Mouse (Mus musculus): ENCODE measurements at regions not wholly inside any gene's neighbourhood (a gene's known extent, or its start where the extent isn't known, plus 50 kb on each side); places are given as distances from the start of the nearest gene placed in this dataset.

DNA sequence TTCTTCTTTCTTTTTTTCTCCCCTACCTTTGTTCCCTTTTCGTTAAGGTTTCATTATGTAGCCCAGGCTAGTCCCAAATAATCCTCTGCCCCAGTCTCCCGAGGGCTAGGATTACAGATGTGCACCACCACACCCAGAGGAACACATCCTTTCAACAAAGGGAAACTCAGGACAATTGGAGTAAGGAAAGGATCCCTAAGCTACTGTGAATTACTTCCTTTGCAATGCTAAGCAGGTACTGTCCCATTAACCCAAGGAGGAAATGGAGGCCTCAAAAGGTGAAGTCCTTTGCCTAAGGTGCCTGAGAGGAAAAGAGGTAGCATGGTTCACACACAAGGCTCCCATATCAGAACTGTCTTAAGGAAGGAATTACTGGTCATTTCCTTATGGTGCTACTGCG is 157.2 kb downstream of the En1 start:
- DNase-seq (ENCODE audit: low spot score), result no peak

DNA sequence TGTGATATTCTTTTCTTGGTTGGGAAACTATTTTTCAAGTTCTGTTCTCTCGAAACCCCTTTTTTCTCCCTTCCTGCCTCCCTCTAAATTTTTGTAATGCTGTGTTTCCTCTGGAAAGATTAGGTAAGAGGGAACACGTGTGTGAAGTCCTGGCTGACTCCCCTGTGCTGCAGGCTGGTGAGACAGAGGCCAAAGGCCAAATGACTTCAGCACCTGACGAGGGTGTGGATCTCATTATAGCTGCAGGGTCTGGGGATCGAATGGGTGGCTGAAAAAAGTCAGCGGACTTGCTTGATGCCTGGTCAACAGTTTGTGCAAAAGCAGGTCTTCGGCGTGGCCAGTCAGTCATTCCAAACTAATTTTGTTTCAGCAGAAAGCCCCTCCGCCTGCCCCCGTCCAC is 159.1 kb downstream of the En1 start:
- no peak for DNase-seq (ENCODE audit: low spot score)

DNA sequence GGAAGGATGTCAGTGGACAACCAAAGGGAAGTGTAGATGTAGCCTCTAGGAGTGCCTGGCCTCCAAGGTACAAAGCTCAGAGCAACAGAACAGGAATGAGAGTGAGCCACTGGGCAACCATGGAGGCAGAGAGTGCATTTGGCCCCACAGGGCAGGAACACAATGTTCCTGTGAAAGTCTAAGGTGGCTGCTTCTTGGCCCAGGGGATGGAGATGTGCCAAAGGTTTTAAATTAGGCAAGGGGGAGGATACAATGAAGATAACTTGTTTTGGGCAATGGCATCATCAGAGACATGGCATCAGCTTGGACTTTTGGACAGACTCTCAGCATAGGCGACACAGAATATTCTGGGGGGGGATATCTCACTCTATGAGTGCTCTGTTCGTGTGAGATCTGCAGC is 160.3 kb downstream of the En1 start:
- DNase-seq (ENCODE audit: low spot score), result peak; percentile 36

DNA sequence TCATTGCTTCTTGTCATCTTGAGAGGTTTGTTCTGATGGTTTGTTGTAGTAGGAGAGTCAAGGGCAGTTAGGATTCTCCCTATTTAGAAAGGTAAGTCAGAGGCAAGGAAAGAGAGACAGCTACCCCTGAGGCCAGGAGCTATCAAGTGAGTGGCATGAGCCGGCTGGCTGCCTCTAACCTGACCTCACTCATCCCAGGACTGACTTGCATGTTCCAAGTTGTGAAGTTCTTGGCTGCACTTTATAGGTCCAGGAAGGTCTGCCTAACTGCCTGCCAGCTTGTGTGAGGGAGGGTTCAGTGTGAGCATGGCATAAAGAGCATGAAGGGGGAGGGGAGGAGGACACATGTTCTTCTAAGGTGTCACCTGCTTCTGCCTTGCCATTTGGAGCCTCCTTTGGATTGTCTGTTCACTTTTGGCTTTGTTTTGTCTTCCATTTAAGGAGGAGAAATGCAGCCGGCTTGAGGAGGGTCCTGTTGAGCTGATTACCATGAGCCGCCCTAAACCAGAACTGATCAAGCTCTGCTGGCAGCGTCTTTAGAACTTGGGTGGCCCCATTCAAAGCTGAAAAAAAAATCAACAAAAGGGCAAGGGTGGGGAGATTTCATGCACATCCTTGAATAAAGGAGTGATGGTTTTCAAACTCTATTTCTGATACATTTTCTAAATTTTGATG is 160.8 kb downstream of the En1 start:
- peak; percentile 63 for DNase-seq (ENCODE audit: low spot score)

DNA sequence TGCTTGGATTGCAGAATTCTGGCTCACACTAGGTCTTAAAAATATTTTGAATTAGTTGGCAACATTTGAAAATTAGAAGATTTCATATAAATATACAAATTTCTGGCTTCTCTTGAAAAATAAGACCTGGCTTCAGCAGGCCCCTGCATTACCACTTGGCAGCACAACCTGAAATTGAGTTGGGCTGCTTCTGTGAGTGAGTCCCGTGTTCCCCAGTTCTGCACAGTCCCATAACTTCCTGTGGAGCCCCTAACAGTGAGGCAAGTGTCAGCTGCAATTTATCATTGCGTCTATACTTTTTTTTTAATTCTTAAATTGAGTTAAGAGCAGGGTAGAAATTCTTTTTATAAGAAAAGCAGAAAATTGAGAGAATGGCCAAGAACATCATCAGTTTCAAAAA is 164.8 kb downstream of the En1 start:
- DNase-seq (ENCODE audit: low spot score), result no peak

GRCm38 (mm10) chr1:120771269-120771668 is 169.1 kb downstream of the En1 start:
- no peak for DNase-seq (ENCODE audit: low spot score)

- DNase-seq (ENCODE audit: low spot score), result no peak
Measured at GRCm38 (mm10) chr1:120776906-120777305, 174.7 kb downstream of the En1 start.

DNA sequence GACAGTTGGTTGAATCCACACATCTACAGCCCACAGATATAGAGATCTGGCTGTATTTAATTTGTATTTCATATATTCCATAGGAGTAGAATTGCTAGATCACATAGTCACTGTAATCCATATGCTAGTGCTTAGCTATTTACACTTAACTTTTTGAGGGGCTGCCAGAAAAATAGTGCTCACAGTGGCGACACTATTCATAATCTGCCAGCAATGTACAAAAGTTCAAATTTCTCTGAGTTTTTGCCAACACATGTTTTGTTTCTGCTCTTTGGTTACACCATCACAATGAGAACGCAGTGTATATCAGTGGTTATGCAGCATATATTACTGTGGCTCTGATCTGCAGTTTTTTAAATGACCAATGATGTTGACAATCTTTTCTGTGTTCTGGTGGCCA is 175.2 kb downstream of the En1 start:
- no peak for DNase-seq (ENCODE audit: low spot score)

DNA sequence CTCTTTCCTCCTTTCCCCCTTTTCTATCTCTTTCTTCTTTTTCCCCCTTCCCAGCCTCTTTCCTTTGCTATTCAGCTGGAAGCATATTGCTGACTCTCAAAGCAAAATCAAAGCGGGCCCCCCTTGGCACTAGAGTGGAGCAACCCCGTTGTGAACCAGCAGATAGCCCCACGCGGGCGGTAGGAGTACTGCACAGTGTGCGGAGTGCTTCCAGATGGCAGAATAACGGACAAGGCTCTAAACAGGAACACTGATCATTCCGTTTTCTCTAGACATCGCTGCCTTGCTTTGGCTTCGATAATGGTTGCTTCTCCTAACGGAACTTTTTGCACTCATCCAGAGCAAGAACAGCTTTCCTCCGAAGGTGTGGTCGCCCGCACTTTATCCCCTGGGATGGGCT is 193.0 kb downstream of the En1 start:
- no peak for DNase-seq (ENCODE audit: low spot score)

DNA sequence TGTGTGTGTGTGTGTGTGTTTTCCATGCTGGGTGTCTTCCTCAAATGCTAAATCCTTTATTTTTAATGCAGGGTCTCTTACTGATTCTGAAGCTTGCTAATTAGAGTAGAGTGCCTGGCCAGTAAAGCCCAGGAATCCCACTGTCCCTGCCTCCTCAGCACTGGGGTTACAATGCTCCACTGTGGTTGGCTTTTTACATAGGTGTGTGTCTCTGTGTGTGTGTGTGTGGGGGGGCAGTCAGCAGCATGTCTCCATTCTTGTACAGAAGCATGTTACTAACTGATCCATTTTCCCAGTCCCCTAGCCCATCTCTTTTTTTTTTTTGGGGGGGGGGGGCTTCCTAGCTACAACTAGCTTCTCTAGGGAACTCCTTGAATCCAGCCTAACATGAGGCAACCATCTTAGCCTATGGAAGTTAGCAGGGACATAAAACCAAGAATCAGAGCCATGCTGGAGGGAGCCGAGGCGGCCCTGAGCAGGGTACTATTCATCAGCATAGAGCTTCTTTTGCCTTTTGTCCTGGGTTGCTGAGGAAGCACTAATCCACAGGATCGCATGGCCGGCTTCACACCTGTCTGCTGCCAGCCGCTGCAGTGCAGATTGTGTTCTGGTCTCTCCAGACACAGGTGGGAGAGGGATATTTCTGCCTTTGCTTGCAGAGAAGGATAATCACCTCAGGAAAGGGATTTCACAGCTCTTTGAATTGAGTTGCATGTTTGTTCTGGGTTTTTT is 199.2 kb downstream of the En1 start:
- DNase-seq (ENCODE audit: low spot score), result no peak

- no peak for DNase-seq (ENCODE audit: low spot score)
Measured at GRCm38 (mm10) chr1:120801980-120802364, 199.8 kb downstream of the En1 start.

DNA sequence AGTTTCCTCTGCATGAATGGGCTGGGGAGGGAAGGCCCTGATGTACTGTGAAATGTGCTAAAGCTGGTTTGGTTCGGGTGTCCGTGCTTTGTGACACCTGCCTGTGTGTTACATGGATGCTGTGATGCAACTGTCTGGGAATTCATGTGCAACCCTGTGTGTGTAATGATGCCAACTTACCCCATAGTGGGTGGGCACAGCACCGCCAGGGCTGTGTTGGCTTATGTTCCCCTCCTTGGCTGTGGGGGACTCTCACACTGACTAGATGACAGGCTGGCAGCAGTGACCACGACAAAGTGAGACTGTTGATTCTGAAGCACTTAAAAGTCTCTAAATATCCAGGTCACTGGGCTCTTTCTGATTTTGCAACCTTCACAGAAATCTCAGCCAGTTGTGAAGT is 212.2 kb downstream of the En1 start:
- no peak for DNase-seq (ENCODE audit: low spot score)

- no peak for DNase-seq (ENCODE audit: low spot score)
Measured at GRCm38 (mm10) chr1:120816237-120816820, 214.1 kb downstream of the En1 start.

- no peak for DNase-seq (ENCODE audit: low spot score)
Measured at GRCm38 (mm10) chr1:120817563-120817962, 215.3 kb downstream of the En1 start.

- DNase-seq (ENCODE audit: low spot score), result no peak
Measured at GRCm38 (mm10) chr1:120831975-120832374, 229.8 kb downstream of the En1 start.

DNA sequence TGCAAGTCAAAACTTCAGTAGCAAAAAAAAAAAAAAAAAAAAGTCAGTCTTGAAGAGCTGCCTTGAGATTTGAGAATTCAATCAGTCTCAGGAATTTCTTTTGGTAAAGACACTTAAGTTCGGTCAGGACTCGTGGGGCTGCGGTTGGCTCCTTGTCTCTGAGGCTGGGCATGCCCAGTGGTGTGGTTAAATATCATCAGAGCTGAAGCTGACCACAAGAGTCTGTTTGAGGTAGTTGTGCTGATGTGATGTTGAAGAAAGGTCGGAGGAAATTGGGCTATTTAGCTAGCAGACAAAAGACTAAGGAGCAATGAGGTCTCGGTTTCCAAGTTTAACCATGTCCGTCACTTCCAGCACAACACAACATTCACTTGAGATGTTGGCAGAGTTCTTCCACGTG is 240.4 kb downstream of the En1 start:
- DNase-seq (ENCODE audit: low spot score), result no peak

DNA sequence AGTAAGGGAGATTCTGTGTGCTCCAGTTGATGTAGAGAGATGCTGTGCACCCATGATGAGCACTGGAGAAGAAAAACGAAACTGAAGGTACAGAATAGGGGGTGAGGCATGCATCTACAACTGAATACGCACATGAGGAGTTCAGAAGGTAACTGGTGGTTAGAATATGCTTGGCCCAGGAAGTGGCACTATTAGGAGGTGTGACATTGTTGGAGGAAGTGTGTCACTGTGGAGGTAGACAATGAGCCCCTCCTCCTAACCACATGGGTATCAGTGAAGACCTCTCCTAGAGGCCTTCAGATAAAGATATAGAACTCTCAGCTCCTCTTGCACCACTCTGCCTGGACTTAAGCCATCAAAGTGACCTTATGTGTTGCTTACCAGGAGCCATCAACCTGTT is 243.9 kb downstream of the En1 start:
- no peak for DNase-seq (ENCODE audit: low spot score)

DNA sequence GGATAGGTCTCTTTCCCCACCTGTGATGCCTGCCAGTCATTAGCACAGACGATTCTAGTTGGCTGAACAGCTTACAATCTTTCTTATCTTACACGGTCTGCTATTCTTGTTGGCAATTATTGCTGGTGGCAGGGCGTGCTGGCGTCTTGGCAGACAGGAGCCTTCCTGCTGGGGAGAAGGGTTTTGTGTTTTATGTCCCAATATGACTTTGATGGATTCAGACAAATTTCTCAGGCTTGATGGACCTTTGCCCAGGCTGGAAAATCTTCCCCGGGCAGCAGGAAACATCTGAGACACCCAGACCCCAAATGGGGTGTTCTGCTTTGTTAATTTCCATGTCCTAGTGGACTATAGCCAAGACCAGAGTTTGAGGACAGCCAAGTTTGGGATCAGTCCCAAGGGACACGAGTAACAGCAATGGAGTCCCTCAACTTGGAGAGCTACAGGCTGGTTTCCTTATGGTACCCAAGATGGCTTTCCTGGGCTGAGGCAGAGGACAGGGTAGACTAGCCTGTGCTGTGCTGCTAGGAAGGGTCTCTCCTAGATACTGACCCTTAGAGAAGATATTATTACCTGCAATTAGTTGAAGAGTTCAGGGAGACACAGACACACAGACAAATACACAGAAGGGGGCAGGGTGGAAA is 249.8 kb downstream of the En1 start:
- peak; percentile 4 for DNase-seq (ENCODE audit: low spot score)

GRCm38 (mm10) chr1:120857566-120857965 is 255.3 kb downstream of the En1 start:
- DNase-seq (ENCODE audit: low spot score), result no peak

DNA sequence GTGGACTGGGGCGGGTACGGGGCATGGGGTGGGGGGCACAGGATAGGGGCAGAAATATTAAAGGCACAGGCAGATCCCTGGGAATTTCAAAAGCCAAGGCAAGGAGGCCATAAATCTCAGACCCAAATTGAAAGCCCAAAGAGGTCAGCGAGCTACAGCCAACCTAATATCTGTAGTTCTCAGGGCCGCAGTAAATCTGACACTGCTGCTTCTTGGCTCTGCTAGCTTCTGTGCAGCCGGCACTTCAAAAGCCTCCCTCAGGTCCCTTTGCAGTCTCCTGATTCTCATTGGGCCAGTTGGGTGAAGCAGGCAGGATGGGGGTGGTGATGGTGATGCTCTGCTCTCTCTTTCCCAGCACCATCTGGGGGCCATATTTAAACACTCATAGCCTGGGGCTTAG is 257.3 kb downstream of the En1 start:
- DNase-seq (ENCODE audit: low spot score), result no peak

DNA sequence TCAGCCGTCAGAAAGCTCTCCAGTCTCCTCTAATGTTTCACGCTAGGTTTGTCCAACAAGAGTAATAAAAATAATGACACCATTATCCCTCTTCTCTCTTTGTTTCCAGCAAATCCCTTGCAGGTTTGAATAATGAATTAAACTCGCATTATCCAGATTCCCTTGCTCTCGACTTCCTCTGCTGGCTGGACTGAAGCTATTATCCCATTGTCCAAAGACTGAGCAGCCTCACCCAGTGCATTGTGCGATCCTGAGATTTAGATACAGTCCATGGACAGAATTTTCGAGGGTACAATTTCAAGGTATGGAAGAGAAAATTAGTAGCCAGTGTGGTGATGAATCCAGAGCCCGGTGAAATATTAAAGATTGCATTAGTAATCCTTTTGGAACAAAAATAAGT is 270.3 kb downstream of the En1 start:
- DNase-seq (ENCODE audit: low spot score), result no peak

- no peak for DNase-seq (ENCODE audit: low spot score)
Measured at GRCm38 (mm10) chr1:120882959-120883549, 280.8 kb downstream of the En1 start.
